Mouse (Mus musculus): Measurements from ENCODE around the gene Ywhah. TPM values are rescaled to one million over a fixed set of nuclear protein-coding genes. Genes with fewer than 3 reads are reported as not detected.
"Not testable (repeated sequence)": the region's sequence is repeated elsewhere in the genome, so short reads cannot be mapped to it uniquely, and the experiment has no call there.

Gene Ywhah
- polyA plus RNA-seq, 1 experiment from 2014 or later, result 430 TPM

DNA sequence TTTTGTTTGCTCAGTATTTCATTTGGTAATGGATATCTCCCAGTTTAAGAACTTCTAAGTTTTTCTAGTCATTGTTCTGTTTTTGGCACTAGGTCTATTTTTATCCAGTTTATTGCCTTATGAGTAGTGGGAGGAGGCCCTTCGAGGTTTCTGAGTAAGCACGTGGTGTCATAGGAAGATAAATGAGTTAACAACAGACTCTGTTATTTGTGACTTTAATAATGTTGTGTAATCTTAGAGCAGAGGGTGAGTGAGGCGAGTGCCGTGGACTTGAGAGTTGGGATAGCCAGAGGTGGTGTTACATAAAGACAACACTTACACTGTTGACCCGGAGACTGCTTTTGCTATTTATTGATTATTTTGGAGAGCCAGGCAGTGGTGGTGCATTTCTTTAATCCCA, 5.9 kb downstream of the Ywhah start:
- H3K4me3 ChIP-seq (ENCODE audit: low read length), result no peak overlapping the region
- H3K4me2 ChIP-seq (ENCODE audit: low read depth, low read length), result no peak overlapping the region
- H3K36me3 ChIP-seq (ENCODE audit: control insufficient read depth, insufficient read depth, low read length), result no peaks in the 10 kb centered on the region
- H3K9me3 ChIP-seq (ENCODE audit: control insufficient read depth, low read length), result no peaks in the 10 kb centered on the region
- H3K9ac ChIP-seq (ENCODE audit: low read depth, low read length), result no peak overlapping the region
- ATAC-seq, result peak; percentile 78
- H3K4me1 ChIP-seq (ENCODE audit: control insufficient read depth, insufficient read depth, low read length), result peaks cover 25% of the 10 kb centered on the region
- H3K27me3 ChIP-seq (replicated peaks; ENCODE audit: control insufficient read depth, insufficient read depth, low read length), result no peaks in the 10 kb centered on the region
- WGBS, result 45% methylated on average over 5 of the region's 5 CpGs
- no peak overlapping the region for H3K27ac ChIP-seq (ENCODE audit: low read length)

DNA sequence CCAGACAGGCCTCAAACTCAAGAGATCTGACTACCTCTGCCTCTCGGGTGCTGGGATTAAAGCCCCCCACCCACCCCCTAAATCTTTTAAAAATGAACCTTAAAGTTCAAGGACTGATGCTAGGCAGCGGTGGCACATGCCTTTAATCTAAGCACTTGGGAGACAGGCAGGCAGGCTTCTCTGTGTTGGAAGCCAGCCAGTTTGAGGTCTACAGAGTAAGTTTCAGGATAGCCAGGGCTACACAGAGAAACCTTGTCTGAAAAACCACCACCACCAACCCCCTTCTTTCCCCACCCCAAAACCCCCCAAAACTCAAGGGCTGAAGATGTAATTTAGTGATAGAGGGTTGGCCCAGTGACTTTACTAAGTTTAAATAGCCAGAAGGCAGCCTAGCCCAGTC, 10.0 kb downstream of the Ywhah start:
- no peak for ATAC-seq
- 78% methylated on average over 2 of the region's 2 CpGs for WGBS
- Histone ChIP-seq H3K36me3 (ENCODE audit: control insufficient read depth, insufficient read depth, low read length) (no peaks in the 10 kb centered on the region), H3K4me1 (ENCODE audit: control insufficient read depth, insufficient read depth, low read length) (peaks cover 10% of the 10 kb centered on the region), H3K27ac (ENCODE audit: low read length) (no peak overlapping the region), H3K4me3 (ENCODE audit: low read length) (no peak overlapping the region), H3K9ac (ENCODE audit: low read depth, low read length) (no peak overlapping the region), H3K27me3 (replicated peaks; ENCODE audit: control insufficient read depth, insufficient read depth, low read length) (no peaks in the 10 kb centered on the region), H3K9me3 (ENCODE audit: control insufficient read depth, low read length) (no peaks in the 10 kb centered on the region), H3K4me2 (ENCODE audit: low read depth, low read length) (no peak overlapping the region)

DNA sequence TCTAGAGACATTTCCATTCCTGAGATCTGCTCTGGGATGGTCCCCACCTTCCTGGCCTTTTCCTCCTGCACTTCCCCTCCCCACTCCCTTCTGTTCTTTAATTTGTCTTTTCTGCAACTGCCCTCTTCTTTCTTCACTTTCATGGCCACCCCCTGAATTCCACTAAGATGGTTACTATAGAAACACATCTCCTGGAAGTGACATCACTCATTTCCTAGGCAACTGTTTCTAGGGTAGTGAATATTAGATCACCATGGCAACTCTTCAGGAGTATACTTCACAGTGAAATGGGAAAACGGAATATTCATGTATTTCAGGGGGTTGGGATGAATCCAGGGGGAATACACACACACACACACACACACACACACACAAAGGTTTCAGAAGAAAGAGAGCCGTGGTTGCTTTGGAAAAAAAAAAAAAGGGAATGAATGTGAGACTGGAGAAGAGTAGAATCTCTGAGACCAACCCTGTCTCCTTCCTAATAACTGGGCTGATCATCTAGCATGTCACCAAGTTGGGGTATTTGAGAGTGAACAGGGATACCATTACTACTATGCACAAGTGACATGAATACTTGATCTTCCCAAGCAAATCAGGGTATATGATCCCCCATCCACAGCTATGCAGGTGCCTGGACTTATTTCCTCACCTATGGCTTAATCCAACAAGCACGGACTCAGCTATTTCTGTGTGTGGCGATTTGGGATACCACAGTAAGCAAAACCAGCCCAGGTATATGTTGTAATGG, 12.0 kb downstream of the Ywhah start:
- H3K4me3 ChIP-seq (ENCODE audit: low read length), result no peak overlapping the region
- WGBS, result 66% methylated on average over 4 of the region's 4 CpGs
- H3K9me3 ChIP-seq (ENCODE audit: control insufficient read depth, low read length), result no peaks in the 10 kb centered on the region
- no peak for ATAC-seq
- H3K27me3 ChIP-seq (replicated peaks; ENCODE audit: control insufficient read depth, insufficient read depth, low read length), result no peaks in the 10 kb centered on the region
- H3K9ac ChIP-seq (ENCODE audit: low read depth, low read length), result no peak overlapping the region
- no peaks in the 10 kb centered on the region for H3K36me3 ChIP-seq (ENCODE audit: control insufficient read depth, insufficient read depth, low read length)
- no peak overlapping the region for H3K27ac ChIP-seq (ENCODE audit: low read length)
- 0 out of 2 replicates have a peak, but pooled peaks cover 4% of the 10 kb centered on the region for H3K4me1 ChIP-seq (ENCODE audit: control insufficient read depth, insufficient read depth, low read length)
- H3K4me2 ChIP-seq (ENCODE audit: low read depth, low read length), result no peak overlapping the region

DNA sequence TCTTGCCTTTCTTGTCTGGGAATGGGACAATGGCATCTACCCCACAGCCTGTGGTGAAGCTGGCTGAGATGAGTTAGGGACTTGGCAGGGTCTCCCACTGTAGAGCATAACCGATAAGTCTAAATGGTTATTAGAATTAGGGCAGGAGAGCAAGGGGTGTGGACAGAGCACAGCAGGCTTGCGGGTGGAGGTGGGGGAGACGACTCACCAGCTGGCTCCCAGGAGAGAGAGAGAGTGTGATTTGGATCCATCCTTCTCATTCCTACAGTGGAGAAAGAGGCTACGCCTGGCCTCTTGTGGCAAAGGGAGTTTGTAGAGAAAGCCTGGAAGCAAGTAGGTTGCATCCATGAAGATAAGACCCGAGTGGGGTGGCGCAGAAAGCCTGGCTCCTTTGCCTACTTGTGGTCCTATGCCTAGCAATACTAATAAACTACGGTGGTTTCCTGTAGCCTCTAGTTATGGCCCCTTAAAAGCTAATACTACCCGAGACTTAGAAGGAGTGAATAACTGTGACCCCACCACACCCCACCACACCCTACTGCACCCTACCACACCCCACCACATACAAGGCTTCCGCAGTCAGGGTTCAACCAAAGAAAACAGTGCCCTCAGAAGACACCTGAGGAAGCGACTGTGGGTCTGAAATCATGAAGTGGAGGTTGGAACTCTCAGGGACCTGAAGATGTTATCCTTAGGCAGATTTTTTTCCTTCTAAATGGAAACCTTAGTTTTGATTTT, 13.6 kb downstream of the Ywhah start:
- Histone ChIP-seq H3K27me3 (replicated peaks; ENCODE audit: control insufficient read depth, insufficient read depth, low read length) (no peaks in the 10 kb centered on the region), H3K27ac (ENCODE audit: low read length) (no peak overlapping the region), H3K9ac (ENCODE audit: low read depth, low read length) (no peak overlapping the region), H3K4me3 (ENCODE audit: low read length) (no peak overlapping the region), H3K4me1 (ENCODE audit: control insufficient read depth, insufficient read depth, low read length) (0 out of 2 replicates have a peak, but pooled peaks cover 4% of the 10 kb centered on the region), H3K4me2 (ENCODE audit: low read depth, low read length) (no peak overlapping the region), H3K9me3 (ENCODE audit: control insufficient read depth, low read length) (no peaks in the 10 kb centered on the region), H3K36me3 (ENCODE audit: control insufficient read depth, insufficient read depth, low read length) (no peaks in the 10 kb centered on the region)
- WGBS, result 71% methylated on average over 10 of the region's 10 CpGs
- no peak for ATAC-seq

DNA sequence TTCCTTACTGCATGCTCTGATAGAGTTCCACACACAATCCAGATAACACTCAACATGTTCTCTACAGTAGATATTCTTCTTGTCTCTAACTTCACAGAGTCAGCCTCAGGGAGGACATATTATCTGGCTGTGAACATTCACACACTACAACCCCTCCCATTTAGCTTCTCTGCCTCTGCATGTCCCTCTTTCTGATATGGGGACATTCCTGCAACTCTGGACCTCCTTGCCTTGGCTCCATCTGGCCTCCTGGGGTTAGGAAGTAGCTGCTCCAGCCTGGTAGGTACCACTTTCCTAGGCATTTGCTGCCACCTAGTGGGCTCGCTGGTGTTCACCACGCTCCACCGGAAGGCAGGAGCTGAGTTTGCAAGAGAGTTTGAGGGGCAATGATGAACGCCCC, 14.5 kb downstream of the Ywhah start:
- Histone ChIP-seq H3K4me1 (ENCODE audit: control insufficient read depth, insufficient read depth, low read length) (0 out of 2 replicates have a peak, but pooled peaks cover 4% of the 10 kb centered on the region), H3K4me3 (ENCODE audit: low read length) (no peak overlapping the region), H3K27ac (ENCODE audit: low read length) (no peak overlapping the region), H3K9ac (ENCODE audit: low read depth, low read length) (no peak overlapping the region), H3K9me3 (ENCODE audit: control insufficient read depth, low read length) (no peaks in the 10 kb centered on the region), H3K4me2 (ENCODE audit: low read depth, low read length) (no peak overlapping the region), H3K27me3 (replicated peaks; ENCODE audit: control insufficient read depth, insufficient read depth, low read length) (no peaks in the 10 kb centered on the region), H3K36me3 (ENCODE audit: control insufficient read depth, insufficient read depth, low read length) (no peaks in the 10 kb centered on the region)
- peak; percentile 82 for ATAC-seq
- WGBS, result under 1% methylated on average over 4 of the region's 4 CpGs

DNA sequence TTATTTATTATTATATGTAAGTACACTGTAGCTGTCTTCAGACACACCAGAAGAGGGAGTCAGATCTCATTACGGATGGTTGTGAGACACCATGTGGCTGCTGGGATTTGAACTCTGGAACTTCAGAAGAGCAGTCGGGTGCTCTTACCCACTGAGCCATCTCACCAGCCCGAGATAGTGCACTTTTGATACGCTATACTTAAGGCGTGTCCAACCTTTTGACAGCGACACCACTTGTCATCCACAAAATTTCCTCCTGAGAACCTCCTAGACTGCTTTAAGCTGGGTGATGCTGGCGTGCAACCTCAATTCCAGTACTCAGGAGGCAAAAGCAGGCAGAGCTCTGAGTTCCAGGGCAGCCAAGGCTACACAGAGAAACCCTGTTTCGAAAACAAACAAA, 15.0 kb downstream of the Ywhah start:
- not testable (repeated sequence) for H3K9me3 ChIP-seq (ENCODE audit: control insufficient read depth, low read length); H3K4me1 ChIP-seq (ENCODE audit: control insufficient read depth, insufficient read depth, low read length); H3K27ac ChIP-seq (ENCODE audit: low read length); H3K27me3 ChIP-seq (replicated peaks; ENCODE audit: control insufficient read depth, insufficient read depth, low read length); H3K4me2 ChIP-seq (ENCODE audit: low read depth, low read length); H3K4me3 ChIP-seq (ENCODE audit: low read length); H3K36me3 ChIP-seq (ENCODE audit: control insufficient read depth, insufficient read depth, low read length); H3K9ac ChIP-seq (ENCODE audit: low read depth, low read length)
- peak; percentile 28 for ATAC-seq
- 44% methylated on average over 8 of the region's 8 CpGs for WGBS

DNA sequence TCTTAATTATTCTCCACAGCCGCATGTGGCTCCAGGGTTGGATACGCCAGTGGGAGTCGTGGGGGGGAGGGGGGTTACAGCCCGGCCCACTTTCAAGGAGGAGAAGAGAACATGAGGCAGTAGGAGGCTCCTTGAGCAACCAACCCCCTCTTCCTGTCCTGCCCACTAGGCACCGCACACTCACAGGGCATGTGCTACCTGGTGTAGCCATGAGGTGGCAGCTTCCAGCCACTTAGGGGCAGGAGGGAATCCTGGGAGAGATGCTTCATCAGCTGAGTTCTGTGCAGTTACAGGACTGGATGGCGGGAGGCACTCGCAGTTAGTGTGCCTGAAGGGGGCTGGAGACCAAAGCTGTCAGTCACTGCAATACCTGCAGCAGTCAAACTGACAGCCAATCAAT, 15.5 kb downstream of the Ywhah start:
- Histone ChIP-seq H3K9me3 (ENCODE audit: control insufficient read depth, low read length) (no peaks in the 10 kb centered on the region), H3K4me2 (ENCODE audit: low read depth, low read length) (no peak overlapping the region), H3K27ac (ENCODE audit: low read length) (no peak overlapping the region), H3K9ac (ENCODE audit: low read depth, low read length) (no peak overlapping the region), H3K27me3 (replicated peaks; ENCODE audit: control insufficient read depth, insufficient read depth, low read length) (no peaks in the 10 kb centered on the region), H3K4me3 (ENCODE audit: low read length) (no peak overlapping the region), H3K36me3 (ENCODE audit: control insufficient read depth, insufficient read depth, low read length) (no peaks in the 10 kb centered on the region), H3K4me1 (ENCODE audit: control insufficient read depth, insufficient read depth, low read length) (0 out of 2 replicates have a peak, but pooled peaks cover 4% of the 10 kb centered on the region)
- ATAC-seq, result 0 out of 2 replicates have a peak, but pooled peaks have one; percentile 22
- 22% methylated on average over 7 of the region's 7 CpGs for WGBS

DNA sequence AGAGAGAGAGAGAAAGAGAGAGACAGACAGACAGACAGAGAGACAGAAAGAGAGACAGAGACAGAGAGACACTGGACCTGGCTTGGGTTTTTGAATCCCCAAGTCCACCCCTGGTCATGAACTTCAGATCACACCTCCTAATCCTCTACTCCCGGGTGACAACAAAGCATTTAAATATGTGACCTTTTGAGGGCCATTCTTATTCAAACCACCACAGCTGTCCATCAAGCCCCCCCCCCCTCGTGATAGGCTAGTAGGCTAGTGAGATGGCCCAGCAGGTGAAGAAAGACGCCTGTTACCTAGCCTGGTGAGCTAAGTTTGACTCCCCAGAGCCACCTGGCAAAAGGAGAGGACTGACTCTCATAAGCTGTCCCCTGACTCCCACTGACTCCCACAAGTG, 16.3 kb downstream of the Ywhah start:
- Histone ChIP-seq H3K4me2 (ENCODE audit: low read depth, low read length) (no peak overlapping the region), H3K9me3 (ENCODE audit: control insufficient read depth, low read length) (no peaks in the 10 kb centered on the region), H3K27ac (ENCODE audit: low read length) (no peak overlapping the region), H3K27me3 (replicated peaks; ENCODE audit: control insufficient read depth, insufficient read depth, low read length) (no peaks in the 10 kb centered on the region), H3K36me3 (ENCODE audit: control insufficient read depth, insufficient read depth, low read length) (no peaks in the 10 kb centered on the region), H3K4me3 (ENCODE audit: low read length) (no peak overlapping the region), H3K9ac (ENCODE audit: low read depth, low read length) (no peak overlapping the region), H3K4me1 (ENCODE audit: control insufficient read depth, insufficient read depth, low read length) (peaks cover 6% of the 10 kb centered on the region; the same call in 1 of the 2 replicates)
- 44% methylated on average over 3 of the region's 3 CpGs for WGBS
- no peak for ATAC-seq

DNA sequence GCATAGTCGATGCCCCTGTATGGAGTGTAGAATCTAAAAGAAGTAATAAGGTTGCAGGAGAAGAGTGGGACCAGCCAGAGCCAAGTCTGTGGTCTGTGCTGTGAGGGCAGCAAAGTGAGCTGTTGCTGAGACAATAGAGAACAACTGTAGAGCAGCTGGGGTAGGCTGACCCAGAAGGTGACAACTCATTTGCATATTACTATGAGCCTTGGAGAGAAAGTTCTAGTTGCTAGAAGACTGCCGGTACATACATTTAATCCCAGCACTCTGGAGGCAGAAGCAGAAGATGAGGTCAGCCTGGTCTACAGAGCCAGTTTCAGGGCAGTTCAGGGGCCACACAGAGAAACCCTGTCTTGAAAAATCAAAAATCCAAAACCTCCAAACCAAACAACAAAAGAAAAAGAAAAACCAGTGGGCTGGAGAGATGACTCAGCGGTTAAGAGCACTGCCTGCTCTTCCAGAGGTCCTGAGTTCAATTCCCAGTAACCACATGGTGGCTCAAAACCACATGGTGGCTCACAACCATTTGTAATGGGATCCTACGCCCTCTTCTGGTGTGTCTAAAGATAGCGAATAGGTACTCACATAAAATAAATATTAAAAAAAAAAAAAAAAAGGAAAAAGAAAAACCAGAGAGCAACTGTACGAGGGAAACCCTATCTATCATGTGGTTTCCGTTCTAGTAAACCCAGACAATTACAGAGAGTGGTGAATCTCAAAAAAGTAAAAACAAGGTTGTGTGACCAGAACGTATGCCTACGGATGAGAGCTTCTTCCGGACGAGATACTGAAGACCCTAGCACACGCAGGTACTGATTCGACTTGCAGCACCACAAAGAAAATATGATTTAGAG, 20.3 kb downstream of the Ywhah start:
- peak overlapping the region; percentile 57; the same call in 1 of the 2 replicates for H3K4me2 ChIP-seq (ENCODE audit: low read depth, low read length)
- H3K27ac ChIP-seq (ENCODE audit: low read length), result no peak overlapping the region
- H3K4me1 ChIP-seq (ENCODE audit: control insufficient read depth, insufficient read depth, low read length), result peaks cover 2% of the 10 kb centered on the region; the same call in 1 of the 2 replicates
- no peaks in the 10 kb centered on the region for H3K27me3 ChIP-seq (replicated peaks; ENCODE audit: control insufficient read depth, insufficient read depth, low read length)
- H3K4me3 ChIP-seq (ENCODE audit: low read length), result no peak overlapping the region; the same call in 1 of the 2 replicates
- WGBS, result 44% methylated on average over 13 of the region's 13 CpGs
- H3K36me3 ChIP-seq (ENCODE audit: control insufficient read depth, insufficient read depth, low read length), result no peaks in the 10 kb centered on the region
- no peak for ATAC-seq
- no peaks in the 10 kb centered on the region for H3K9me3 ChIP-seq (ENCODE audit: control insufficient read depth, low read length)
- H3K9ac ChIP-seq (ENCODE audit: low read depth, low read length), result no peak overlapping the region
